Mouse (Mus musculus) left cerebral cortex, adult 2 months (tissue): Measurements from ENCODE around the gene Etv6. TPM values are rescaled to one million over a fixed set of nuclear protein-coding genes. Genes with fewer than 3 reads are reported as not detected.
"Not testable (repeated sequence)": the region's sequence is repeated elsewhere in the genome, so short reads cannot be mapped to it uniquely, and the experiment has no call there.

Experiments
- DNase-seq, 2 experiments: peaks; one replicate each; pipeline ENCODE4 v3.0.0; 2021 to 2022; ENCODE audit warnings: low spot score in 2 of 2, mixed read lengths in 1 of 2; ENCODE audit errors: extremely low spot score in 1 of 2
- H3K27ac ChIP-seq: fragments of 200-600 bp; 2 replicates; pipeline ENCODE4 v1.8.1; 2022
- H3K4me3 ChIP-seq: fragments of 200-600 bp; 2 replicates; pipeline ENCODE4 v1.8.1; 2022
- CTCF ChIP-seq: fragments of 200-600 bp; IDR thresholded peaks from 2 replicates; pipeline ENCODE4 v1.8.1; 2022; ENCODE audit warnings: antibody characterized with exemption, mild to moderate bottlenecking, moderate library complexity
- intact Hi-C: fragments of 180-260 bp; cut with DNase I; formaldehyde crosslinking; loops from one replicate; pipeline ENCODE4 v1.15.1; 2025
- long read RNA-seq, 2 experiments: library from polyadenylated mRNA; stranded (forward); transcript quantifications; one replicate each; pipeline ENCODE4 v2.0.0; 2021; ENCODE audit warnings: borderline mapping rate in 2 of 2
- total RNA-seq, 2 experiments: library from RNA; stranded (reverse); gene quantifications; 2 replicates each; pipeline ENCODE4 v1.2.3; 2021

The Etv6 gene
- 10 to 100 TPM; 18.7 to 19.3 TPM for total RNA-seq
- long read RNA-seq, experiment 1, full-length matches to known transcripts, result 10 of 21 reads
- long read RNA-seq, experiment 1, partial matches to known transcripts, result 1 of 21 reads
- long read RNA-seq, experiment 1, other reads (novel, unspliced or antisense), result 10 of 21 reads
- long read RNA-seq, experiment 2, full-length matches to known transcripts, result 9 of 13 reads
- long read RNA-seq, experiment 2, partial matches to known transcripts, result 1 of 13 reads
- long read RNA-seq, experiment 2, other reads (novel, unspliced or antisense), result 3 of 13 reads

GRCm38 (mm10) chr6:134035490-134036405, at the start of gene Etv6:
TSS of gene Etv6 (plus strand) at chr6:134035700.
- Histone ChIP-seq H3K27ac (peak within 1 kb of the TSS; percentile 99), H3K4me3 (peak within 1 kb of the TSS; percentile 99)
- peak; percentile 70 to 77 for DNase-seq
- TF ChIP-seq CTCF, result no peak
- intact Hi-C loops, result loop anchor here (2.0 to 5.0 kb wide), 6 partner anchors 23 to 353 kb away; no protein-coding TSS in a partner anchor

- TF ChIP-seq CTCF, result peak; percentile 5
- Histone ChIP-seq H3K4me3 (no peak overlapping the region), H3K27ac (no peak overlapping the region)
- DNase-seq, result no peak
- intact Hi-C loops, result no loop called here
Measured at GRCm38 (mm10) chr6:133986161-133986560, 49.3 kb upstream of the Etv6 start.

- no peak for TF ChIP-seq CTCF
- Histone ChIP-seq H3K27ac (no peak overlapping the region), H3K4me3 (no peak overlapping the region)
- intact Hi-C loops, result no loop called here
- no peak for DNase-seq
Measured at GRCm38 (mm10) chr6:133987068-133987591, 48.4 kb upstream of the Etv6 start.

- no peak for DNase-seq
- H3K4me3 ChIP-seq, result no peak overlapping the region
- no peak overlapping the region for H3K27ac ChIP-seq
- intact Hi-C loops, result no loop called here
- TF ChIP-seq CTCF, result no peak
Measured at GRCm38 (mm10) chr6:133988011-133988410, 47.5 kb upstream of the Etv6 start.

GRCm38 (mm10) chr6:133997461-133997860, 38.0 kb upstream of the Etv6 start:
- Histone ChIP-seq H3K27ac (no peak overlapping the region), H3K4me3 (no peak overlapping the region)
- no peak for DNase-seq
- TF ChIP-seq CTCF, result no peak
- intact Hi-C loops, result no loop called here

- TF ChIP-seq CTCF, result no peak
- DNase-seq, result no peak
- no peak overlapping the region for H3K27ac ChIP-seq
- intact Hi-C loops, result no loop called here
- no peak overlapping the region for H3K4me3 ChIP-seq
Measured at GRCm38 (mm10) chr6:133997935-133998334, 37.6 kb upstream of the Etv6 start.

GRCm38 (mm10) chr6:134014488-134015110, 20.9 kb upstream of the Etv6 start:
- DNase-seq, H3K27ac ChIP-seq, H3K4me3 ChIP-seq, intact Hi-C loops: not testable (repeated sequence)

- DNase-seq, result no peak
- H3K4me3 ChIP-seq, result no peak overlapping the region
- no peak for TF ChIP-seq CTCF
- intact Hi-C loops, result no loop called here
- H3K27ac ChIP-seq, result no peak overlapping the region
Measured at GRCm38 (mm10) chr6:134018807-134019206, 16.7 kb upstream of the Etv6 start.

- no peak for DNase-seq
- intact Hi-C loops, result no loop called here
- no peak for TF ChIP-seq CTCF
- Histone ChIP-seq H3K27ac (no peak overlapping the region), H3K4me3 (no peak overlapping the region)
Measured at GRCm38 (mm10) chr6:134020821-134021220, 14.7 kb upstream of the Etv6 start.

- Histone ChIP-seq H3K4me3 (no peak overlapping the region), H3K27ac (no peak overlapping the region)
- intact Hi-C loops, result no loop called here
- no peak for DNase-seq
- TF ChIP-seq CTCF, result no peak
Measured at GRCm38 (mm10) chr6:134026264-134026663, 9.2 kb upstream of the Etv6 start.

- Histone ChIP-seq H3K27ac (no peak overlapping the region), H3K4me3 (no peak overlapping the region)
- TF ChIP-seq CTCF, result no peak
- intact Hi-C loops, result no loop called here
- DNase-seq, result no peak
Measured at GRCm38 (mm10) chr6:134027022-134027421, 8.5 kb upstream of the Etv6 start.

GRCm38 (mm10) chr6:134032451-134032850, 3.0 kb upstream of the Etv6 start:
- H3K27ac ChIP-seq, result no peak overlapping the region
- no peak for TF ChIP-seq CTCF
- no peak for DNase-seq
- intact Hi-C loops, result no loop called here
- no peak overlapping the region for H3K4me3 ChIP-seq
